Mouse (Mus musculus): Measurements from ENCODE around the gene Ppp4r2.

The Ppp4r2 gene

DNA sequence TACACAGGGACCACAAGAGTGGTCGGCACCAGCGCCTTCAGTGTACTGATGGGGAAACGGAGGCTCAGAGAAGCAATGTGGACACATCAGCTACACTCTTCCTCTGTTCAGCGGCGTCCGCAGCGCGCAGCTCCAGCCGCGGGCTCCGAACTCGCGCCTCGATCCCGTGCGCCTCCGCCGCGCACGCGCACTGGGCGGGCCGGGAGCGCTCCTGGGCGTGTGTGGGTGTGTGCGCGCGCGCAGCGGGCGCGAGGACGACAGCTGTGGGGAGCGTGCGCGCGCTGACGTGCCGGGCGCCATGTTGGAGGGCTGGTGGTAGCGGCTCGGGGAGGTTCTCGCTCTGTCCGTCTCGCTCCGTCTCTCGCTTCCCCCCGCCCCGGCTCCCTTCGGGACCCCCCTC, at the start of gene Ppp4r2:
Gene Ppp4r2 (plus strand): TSS at position 268 of the 400 bp plus-strand sequence.
- DNase-seq: peak; percentile 92

DNA sequence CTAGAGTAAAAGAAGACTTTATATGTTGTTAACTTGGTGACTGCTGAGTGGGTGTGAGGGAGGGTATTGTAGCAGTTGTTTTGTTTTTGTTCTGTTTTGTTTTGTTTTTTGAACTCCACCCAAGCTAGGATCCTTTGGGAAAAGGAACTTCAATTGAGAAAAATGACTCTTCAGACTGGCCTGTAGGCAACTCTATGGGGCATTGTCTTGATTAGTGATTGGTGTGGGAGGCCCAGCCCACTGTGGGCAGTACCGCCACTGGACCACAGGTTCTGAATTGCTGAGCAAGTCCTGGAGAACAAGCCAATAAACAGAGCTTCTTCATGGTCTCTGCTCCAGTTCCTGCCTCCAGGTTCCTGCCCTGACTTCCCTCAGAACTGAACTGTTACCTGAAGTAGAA, 45.7 kb upstream of the Ppp4r2 start:
- DNase-seq: no peak

DNA sequence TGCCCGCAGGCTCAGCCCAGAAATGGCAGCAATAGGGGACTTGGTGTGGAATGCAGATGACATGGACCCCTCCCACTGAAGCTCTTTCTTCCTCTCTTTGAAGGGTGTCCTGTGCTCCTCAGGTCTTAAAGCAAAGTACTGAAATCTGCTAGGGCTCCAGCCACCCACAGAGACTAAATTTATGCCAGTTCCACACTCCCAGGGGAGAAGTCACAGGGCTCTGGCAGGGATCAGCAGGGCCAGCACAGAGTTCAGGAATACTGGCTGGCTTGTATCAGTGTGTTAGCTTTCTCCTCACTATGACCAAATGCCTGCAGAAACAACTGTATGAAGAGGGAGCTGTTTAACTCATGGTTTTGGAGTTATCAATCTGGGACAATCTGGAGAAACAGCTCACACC, 44.3 kb upstream of the Ppp4r2 start:
- no peak for DNase-seq

DNA sequence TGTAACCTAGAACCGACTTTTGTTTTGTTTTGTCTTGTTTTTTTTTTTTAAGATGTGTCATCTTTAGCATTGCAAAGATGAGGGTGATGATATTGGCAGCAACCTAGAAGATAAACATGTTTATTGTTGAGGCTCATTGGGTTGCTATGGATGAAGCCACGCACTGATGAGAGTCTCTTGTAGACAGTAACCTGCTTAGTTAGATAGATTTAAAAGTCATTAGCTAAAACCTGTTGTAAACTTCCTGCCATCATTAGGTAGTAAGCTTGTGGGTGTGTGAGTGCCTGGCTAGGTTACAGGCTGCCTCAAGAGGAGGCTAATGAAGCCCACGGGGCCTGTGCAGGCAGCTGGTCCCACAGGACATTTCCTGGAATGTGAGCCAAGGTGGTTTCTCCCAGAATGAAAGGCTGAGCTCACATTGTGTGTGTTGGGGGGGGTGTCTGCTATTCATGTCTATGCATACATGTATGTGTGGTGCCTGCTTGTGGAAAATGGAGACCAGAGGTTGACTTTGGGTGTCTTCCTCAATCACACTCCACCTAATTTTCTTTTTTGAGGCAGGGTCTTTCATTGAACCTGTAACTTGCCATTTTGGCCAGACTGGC, 41.3 kb upstream of the Ppp4r2 start:
- DNase-seq: no peak

DNA sequence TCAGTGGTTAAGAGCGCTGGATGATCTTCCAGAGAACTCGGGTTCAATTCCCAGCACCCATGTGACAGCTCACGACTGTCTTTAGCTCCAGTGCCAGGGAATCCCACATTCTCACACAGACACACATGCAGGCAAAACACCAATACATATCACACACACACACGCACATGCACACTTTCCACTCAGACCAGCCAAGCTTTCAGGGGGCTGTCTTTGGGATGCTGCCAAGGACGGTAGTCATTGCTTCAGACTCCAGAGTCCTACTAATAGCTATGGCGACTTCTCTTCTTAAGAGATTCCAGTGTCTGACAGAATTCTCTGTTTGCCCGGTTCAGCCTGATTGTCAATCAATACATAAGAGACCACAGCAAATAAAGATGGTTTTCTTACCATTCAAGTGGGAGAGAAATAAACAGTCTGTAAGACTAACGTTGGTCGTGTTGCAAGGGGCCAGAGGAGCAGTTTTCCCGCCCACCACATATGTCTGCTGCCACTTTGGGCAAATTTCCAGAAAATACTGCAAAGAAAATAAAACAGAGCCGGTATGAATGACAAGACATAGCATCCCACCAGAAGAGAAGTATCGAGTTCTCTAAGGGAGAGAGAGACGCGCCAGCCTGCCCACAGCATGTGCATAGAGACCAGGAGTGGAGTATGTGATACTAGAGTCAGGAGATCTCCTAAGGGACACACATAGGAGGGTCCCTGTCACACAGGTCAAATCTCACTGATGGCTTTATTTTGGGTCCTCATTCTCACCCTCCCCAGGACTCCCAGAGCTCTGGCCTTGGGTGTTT, 40.3 kb upstream of the Ppp4r2 start:
- no peak for DNase-seq

DNA sequence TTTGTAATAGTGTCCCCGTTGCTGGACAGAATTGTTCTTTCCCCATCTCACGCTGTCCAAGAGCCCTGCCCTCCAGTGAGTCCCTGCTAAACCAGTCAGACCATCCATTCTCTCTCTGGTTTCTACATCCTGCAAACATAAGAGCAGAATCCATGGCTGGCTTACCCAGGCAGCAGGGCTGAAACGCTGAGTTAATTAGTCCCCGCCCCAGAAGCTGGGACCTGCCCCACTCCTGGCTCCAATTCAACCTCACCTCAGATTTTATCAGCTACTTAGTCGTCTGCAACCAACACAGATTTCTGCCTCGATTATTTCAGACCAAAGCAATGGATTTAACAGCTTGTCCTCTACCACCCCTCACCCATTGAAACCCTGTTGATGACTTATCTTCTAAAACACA, 37.6 kb upstream of the Ppp4r2 start:
- no peak for DNase-seq

DNA sequence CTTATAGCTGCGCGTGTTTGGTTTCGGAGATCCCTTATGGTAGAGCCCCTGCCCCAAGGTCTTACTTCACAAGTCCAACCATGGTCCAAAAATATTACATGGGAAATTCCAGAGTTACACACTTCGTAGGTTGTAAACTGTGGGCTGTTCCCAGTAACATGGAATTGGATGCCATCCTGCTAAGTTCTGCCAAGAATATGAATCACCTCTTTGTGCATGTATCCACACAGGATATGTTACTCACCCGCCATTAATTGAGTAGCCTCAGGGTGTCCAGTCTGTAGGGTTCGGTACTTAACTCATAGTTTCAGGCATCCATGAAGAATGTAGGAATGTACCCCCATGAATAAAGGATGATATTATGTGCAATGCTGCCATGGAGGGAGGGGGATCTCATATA, 34.1 kb upstream of the Ppp4r2 start:
- no peak for DNase-seq

DNA sequence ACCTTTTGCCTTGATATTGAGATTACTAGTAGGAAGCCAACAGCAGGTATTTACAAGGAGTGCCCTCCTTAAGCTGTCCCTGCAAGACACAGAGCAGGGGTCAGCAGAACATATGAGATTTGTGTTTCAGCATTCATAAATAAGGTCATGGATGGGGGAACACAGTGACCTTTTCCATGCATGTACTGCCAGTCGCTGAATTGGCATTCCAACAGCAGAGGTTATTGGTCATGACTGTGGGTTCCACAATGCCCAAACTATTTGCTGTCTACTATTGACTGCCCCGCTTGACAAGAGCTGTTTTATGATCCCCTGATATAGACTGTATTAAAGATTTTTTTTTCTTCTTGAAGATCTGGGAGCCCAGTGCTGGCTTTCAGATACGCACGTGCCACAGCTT, 33.7 kb upstream of the Ppp4r2 start:
- no peak for DNase-seq

DNA sequence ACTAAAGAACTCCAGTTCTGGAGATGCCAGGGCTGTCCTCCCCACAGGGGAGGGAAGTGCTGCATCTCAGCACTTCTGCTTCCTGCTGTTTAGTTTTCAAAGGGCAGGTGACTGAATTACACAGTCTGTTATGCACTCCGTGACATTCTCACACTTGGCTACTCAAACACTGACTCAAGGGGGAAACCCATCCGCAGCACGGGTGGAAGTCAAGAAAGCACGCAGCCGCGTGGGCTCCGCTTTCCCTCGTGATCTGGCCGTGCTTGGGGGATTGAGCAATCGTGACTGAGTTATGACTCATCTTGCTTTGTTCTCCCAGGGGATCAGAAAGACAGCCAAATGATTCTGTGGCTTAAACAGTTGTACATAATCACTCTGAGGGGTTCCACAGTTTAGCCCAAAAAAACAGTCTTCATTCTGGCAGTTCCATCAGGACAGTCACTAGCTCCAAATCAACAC, 32.9 kb upstream of the Ppp4r2 start:
- no peak for DNase-seq

DNA sequence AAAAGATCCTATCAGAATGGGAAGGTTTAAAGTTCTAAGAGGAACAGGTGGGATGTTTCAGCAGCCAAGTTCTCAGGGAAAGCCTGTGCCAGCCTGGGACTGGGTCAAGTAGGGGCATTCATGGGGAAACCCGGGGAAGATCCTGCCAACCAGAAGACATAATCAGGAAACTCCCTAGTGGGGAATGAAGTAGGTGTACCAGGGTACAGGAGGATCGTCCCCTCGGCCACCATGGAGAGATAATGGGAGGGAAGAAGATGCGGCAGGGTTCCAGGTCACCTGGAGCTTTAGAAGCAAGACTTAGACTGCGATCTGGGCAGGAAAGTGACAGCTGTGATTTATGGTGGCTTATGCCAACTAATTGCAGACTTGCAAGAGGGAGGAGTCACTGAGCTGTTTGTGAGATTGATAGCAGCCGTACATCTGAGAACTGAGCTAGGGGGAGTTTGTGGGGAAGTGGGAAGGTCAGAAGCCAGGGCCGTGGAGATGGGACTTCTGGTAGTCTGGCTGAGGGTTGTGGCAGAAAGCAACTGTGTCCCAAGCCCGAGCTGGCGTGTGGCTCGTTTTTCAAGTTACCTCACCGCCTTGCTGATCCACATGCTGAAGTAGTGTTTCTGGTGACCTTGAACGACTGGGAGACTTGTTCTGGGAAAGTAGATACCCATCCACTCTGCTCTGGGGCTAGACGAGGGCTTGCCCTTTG, 30.9 kb upstream of the Ppp4r2 start:
- no peak for DNase-seq

DNA sequence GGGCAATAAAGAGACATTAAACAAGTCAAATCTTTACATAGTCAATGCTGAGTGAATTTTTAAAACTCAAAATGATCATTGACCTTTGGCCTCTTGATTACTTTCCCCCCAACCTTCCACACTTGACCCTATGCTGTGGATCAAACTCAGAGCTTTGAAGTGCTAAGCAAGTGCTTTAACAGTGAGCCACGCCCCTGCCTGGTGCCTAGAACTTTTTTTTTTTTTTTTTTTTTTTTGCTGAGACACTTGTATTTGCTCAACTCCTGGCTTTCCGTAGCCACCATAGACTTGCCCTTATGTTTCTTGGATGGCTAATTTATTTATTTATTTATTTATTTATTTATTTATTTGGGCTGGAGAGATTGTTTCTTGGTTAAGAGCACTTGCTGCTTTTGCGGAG, 30.2 kb upstream of the Ppp4r2 start:
- DNase-seq: no peak

DNA sequence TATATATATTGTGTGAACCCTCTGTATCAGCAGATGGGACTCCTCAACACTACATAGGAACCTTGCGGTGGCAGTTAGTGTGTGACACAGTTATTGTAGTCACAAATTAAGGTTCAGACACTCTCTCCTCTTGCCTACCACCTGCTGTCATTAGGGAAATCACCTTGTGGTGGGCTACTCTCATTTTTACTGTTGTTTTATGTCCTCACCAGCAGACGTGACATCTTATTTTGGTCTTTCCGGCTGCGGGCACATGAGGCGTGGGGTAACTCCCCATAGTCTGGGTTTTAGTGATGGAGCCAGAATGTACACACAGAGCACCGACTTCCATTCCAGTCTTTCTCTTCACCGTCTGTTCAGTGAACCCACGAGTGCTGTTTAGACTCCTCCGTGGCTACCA, 26.2 kb upstream of the Ppp4r2 start:
- DNase-seq: no peak

DNA sequence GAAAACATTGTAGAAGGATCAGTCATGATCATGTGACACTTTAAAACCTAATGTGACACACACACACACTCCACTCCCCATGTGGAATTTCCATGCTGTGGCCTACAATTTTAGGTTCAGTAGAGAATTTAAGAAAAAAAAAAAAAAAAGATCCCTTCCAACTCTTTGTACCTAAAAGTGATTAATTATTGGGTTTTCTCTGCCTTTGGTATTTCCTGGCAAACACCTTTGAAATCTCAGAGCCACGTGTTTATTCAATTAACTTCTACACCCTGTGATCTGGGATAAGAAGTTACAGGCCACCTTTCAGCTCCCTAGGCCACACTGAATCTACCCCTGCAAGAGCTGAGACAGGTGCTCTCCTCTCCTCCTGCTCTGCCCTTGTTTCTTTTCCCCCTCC, 25.7 kb upstream of the Ppp4r2 start:
- no peak for DNase-seq

DNA sequence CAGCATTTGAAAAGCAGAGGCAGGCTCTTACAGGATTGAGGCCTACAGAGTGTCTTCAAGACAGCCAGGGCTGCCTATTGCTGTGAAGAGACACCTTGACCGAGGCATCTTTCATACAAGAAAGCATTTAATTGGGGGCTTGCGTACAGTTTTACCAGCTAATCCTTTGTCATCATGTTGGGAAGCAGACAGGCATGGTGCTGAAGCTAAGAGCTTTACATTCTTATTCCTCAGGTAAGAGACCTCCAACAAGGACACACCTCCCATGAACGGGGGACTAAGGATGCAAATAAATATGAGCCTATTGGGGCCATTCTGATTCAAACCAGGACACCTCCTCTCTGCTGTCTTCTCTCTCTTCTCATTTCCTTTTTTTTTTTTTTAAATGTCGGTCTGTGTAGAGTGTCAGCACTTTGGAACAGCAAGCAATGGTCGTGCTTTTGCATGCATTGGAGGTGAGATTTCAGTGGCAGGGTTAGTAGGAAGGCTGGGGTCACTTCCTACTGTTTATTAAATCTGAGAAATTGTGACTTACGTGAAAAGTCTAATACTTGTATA, 25.1 kb upstream of the Ppp4r2 start:
- no peak for DNase-seq

DNA sequence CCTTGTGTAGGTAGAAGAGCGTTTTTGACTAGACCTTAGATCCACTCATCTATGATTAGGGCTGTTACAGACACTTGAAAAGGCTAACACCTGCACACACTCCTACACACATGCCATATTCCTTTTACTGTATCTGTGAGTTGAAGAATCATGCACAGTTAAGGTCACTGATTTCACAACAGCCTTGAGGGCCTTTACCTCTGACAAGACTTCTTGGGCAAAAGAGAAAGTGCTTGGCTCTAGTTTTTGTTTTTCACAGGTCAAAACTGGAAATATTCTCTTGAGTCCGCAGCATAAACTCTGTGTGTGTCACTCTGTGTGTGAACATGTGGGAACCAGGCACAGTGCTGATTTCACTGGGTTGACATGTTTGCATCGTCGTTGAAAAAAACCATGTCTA, 23.3 kb upstream of the Ppp4r2 start:
- no peak for DNase-seq

DNA sequence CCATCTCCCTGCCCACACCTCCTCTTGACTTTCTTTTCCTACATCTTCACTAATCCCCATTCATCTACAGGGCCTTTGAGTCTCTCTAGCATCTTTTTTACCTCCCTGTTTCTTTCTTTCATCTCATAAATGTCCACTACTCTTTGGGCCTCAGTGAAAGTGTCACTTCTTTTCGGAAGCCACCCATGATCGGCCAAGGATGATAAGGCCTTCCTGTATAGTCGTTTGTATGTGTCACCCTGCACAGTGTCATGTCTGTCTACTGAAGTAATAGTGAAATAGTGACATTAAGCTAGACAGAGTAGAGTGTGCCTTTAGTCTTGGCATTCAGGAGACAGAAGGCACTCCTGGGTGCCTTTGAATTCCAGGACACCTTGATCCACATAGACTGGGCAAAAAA, 21.7 kb upstream of the Ppp4r2 start:
- no peak for DNase-seq

DNA sequence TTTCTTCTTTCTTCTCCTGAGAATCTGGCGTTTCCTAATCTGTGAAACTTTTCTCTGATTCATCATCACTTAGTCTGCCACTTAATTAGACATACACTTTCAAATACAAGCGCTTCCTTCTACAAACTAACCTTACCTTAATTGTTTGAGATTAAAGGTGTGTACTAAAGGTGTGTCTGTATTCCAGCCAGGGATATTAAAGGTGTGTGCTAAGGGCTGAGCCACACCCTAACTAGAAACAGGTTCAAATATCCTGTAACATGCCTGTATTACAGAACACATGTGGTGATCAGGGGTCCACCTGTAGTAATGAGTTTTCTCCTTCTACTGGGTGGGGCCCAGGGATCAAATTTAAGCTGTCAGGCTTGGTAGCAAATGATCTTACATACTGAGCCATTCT, 12.1 kb upstream of the Ppp4r2 start:
- no peak for DNase-seq

DNA sequence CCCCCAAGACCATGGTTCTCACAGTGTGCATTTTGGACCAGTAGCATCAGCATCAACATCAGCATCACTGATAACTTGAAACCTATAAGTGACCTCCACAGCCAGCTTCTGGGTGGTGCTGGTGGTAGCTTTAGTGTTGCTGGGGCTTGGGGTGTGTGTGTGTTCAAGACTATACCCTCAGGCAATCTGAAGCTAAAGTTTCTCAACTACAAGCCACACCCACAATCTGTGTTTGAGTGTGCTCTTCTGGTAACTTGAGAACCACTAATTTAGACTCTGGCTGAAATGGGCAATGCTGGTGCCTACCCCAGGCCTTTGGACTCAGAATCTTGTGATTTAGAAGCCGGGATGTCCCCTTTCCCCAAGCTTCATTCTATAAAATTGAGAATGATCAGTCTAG, 10.1 kb upstream of the Ppp4r2 start:
- no peak for DNase-seq

DNA sequence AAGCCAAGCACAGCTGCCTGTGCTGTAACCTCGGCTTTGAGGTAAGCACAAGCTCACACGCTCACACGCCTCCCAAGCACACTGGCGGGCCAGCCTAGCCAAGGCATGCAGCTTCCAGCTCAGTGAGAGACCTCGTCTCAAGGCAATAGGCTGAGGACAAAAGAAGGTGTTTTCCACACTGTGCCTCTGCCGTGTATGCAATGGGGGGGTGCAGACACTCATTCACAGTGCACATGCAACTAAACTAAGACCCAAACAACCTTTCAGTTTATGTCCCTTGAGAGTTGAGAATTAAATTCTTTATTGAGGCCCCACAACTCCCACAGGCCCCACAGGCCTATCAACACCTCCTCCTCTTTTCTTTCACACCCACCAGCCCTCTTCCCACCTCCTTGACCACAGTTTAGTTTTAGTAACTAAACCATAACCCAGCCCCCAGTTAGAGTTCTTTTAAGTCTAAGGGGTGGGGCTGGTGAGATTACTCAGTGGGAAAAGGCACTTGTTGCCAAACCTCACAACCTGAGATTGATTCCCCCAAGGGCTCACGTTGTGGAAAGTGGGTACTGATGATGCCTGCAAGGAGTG, 8.9 kb upstream of the Ppp4r2 start:
- DNase-seq: no peak

DNA sequence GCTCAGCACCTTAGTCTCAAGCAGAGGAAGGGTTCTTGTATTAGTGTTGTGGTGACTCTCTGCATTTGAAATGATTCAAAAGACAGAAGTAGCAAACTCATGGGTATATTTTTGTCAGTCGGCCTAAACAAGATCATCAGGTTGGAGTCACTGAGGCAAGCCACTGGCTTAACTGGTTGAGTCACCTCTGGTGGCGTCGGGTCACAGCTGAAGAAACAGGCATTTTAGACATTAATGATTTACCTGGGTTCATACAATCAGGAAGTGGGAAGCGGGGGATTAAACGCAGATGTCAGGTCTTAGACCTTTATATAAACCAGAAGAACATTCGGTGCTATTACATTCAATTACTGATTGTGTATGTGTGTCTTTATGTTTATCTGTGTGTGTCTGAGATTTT, 7.4 kb upstream of the Ppp4r2 start:
- DNase-seq: no peak

DNA sequence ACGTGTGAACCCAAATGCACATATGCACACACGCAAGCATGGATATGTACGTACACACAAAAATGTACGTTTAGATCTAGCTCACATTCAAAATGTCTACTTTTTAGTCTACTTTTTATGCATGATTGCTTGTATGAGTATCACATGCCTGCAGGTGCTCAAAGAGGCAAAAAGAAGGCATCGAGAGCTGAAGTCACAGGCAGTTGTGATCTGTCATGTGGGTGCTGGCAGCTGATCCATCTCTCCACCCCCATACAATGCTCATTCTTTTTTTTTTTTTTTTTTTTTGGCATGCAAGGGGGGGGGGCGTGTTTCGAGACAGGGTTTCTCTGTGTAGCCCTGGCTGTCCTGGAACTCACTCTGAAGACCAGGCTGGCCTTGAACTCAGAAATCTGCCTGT, 4.9 kb upstream of the Ppp4r2 start:
- no peak for DNase-seq

DNA sequence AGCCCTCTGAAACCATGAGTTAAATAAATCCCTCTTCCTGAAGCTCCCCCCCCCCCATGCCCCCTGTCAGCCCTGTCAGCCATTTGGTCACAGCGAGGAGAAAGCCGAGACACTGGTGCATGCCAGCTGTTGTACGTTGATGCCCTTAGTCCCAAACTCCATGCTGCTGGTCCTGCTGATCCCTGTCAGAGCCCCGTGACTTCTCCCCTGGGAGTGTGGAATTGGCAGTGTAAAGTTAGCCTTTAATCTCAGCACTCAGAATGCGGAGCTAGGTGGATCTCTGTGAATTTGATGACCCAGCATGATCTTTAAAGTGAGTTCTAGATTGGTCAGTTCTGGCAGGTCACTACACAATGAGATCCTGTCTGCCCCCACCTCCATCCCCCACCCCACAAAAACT, 3.7 kb upstream of the Ppp4r2 start:
- no peak for DNase-seq

DNA sequence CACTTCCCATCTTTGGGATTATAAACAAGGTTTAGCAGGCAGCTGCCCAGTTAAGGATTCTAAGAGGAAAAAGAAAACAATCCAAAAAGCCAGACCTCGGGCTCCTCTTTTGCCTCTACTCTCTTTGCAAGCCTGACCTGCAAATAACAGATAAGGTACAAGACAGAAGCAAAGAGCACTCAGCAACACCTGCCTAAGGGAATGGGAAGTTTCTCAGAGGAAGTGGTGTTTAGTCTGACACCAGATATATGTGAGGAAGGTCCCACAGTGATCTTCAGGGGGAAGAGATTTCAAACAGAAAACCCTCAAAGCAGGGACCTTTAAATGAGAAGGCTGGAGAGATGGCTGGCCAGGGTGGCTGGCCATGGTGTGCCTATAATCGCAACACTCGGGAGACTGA, 2.2 kb upstream of the Ppp4r2 start:
- DNase-seq: no peak

DNA sequence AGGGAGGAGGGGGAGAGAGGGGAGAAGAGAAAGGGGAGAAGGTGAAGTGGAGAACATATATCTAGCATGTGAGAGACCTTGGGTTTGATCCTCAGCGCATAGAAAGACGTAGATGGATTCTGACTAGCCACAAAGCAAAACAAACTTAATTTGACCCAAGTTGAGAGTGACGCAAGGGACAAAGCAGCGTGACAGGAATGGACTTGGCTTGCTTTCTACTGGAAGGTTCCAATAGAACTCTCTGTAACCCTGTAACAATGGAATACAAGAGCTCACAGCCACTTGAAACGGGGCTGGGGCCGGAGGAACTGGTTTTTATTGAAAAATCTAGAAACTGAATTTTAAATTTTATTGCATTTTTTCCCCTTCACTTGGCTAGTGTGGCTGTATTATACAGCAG, 1.7 kb upstream of the Ppp4r2 start:
- no peak for DNase-seq
